Mouse (Mus musculus) heart, embryonic 11.5 days (tissue): ENCODE measurements around the gene Vwa3a. TPM values are rescaled to one million over a fixed set of nuclear protein-coding genes. Genes with fewer than 3 reads are reported as not detected.

ENCODE experiments used
- ATAC-seq: fragments of 200-750 bp; cut with Nextera tagmentation; replicated peaks from 2 replicates; pipeline ENCODE4 v1.8.0; 2017; ENCODE audit warnings: moderate library complexity; ENCODE audit not compliant: insufficient number of reproducible peaks, low FRiP score, low TSS enrichment
- H3K27ac ChIP-seq: fragments of 300-500 bp; sonication (generic); 2 replicates; pipeline ENCODE4 v1.5.1; 2014; ENCODE audit warnings: mild to moderate bottlenecking, low read depth, low read length
- H3K27me3 ChIP-seq: fragments of 300-500 bp; sonication (generic); 2 replicates; pipeline ENCODE4 v1.6.1; 2014; ENCODE audit warnings: mild to moderate bottlenecking, low read length, mixed read lengths; ENCODE audit not compliant: control insufficient read depth, insufficient read depth
- H3K36me3 ChIP-seq: fragments of 300-500 bp; sonication (generic); 2 replicates; pipeline ENCODE4 v1.6.1; 2014; ENCODE audit warnings: mild to moderate bottlenecking, low read length, moderate library complexity, mixed read lengths; ENCODE audit not compliant: control insufficient read depth, insufficient read depth
- H3K4me1 ChIP-seq: fragments of 300-500 bp; sonication (generic); 2 replicates; pipeline ENCODE4 v1.6.1; 2014; ENCODE audit warnings: low read length; ENCODE audit not compliant: control insufficient read depth, insufficient read depth
- H3K4me2 ChIP-seq: fragments of 300-500 bp; sonication (generic); 2 replicates; pipeline ENCODE4 v1.6.1; 2014; ENCODE audit warnings: mild to moderate bottlenecking, moderate library complexity
- H3K4me3 ChIP-seq: fragments of 300-500 bp; sonication (generic); 2 replicates; pipeline ENCODE4 v1.5.1; 2014; ENCODE audit warnings: low read depth, low read length
- H3K9ac ChIP-seq: fragments of 300-500 bp; sonication (generic); 2 replicates; pipeline ENCODE4 v1.6.1; 2014; ENCODE audit warnings: mild to moderate bottlenecking, low read depth, low read length, moderate library complexity
- H3K9me3 ChIP-seq: fragments of 300-500 bp; sonication (generic); replicated peaks from 2 replicates; pipeline ENCODE4 v1.6.1; 2016; ENCODE audit warnings: low read length; ENCODE audit not compliant: control insufficient read depth
- WGBS: fragments of 180-500 bp; shearing (Covaris S2); extraction: QIAGEN DNeasy Blood & Tissue Kit; methylation state at CpG from one replicate; pipeline ENCODE4 v1.1.7; 2014; ENCODE audit not compliant: insufficient replicate concordance; 5-methylcytosine and 5-hydroxymethylcytosine counted together
- polyA plus RNA-seq: library from polyadenylated mRNA; unstranded; fragments of >200 nt; fragmentation: Nextera tagmentation; extraction: Ambion mirVana; gene quantifications from 2 replicates; pipeline ENCODE4 v1.2.1, GENCODE M21; 2014

Gene Vwa3a
- polyA plus RNA-seq, 1 experiment from 2014 or later = 0.84 TPM

DNA sequence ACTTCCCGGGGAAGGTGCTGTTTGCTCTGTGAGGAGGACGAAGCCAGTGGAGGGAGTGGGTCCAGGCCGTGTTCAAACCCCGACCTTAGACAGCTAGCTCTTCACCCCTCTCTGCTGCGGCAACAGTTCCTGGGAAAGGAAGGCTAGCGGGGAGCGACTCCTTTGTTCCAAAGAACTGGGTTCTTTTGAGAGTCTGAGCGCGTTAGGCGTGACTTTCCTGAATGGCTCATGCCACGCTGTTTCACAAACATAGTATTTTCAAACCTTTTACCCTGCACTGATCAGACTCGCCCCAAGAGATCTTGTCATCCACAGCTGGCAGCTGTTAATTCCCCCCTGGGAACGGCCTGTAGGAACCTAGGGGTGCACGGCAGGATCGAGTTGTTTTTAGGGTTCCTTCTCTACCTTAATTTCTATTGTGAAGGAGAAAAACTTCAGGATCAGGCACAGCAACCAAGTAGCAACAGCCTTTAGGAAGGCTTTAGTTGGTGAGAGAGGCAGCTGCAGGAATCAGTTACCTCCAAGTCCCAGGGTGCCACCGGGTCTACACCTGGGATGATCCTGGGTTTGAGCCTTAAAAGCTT lies 104.8 kb downstream of the Vwa3a start:
- peaks cover 7% of the 10 kb centered on the region for H3K27me3 ChIP-seq
- peaks cover 12% of the 10 kb centered on the region for H3K4me1 ChIP-seq
- no peak overlapping the region; the same call in 1 of the 2 replicates for H3K27ac ChIP-seq
- H3K4me2 ChIP-seq = peak overlapping the region; percentile 84
- H3K9ac ChIP-seq = peak overlapping the region; percentile 85
- 2% methylated on average over 16 of the region's 16 CpGs for whole genome bisulfite sequencing
- peak overlapping the region; percentile 74 for H3K4me3 ChIP-seq
- ATAC-seq = no peak
- H3K36me3 ChIP-seq = no peaks in the 10 kb centered on the region
- no peaks in the 10 kb centered on the region for H3K9me3 ChIP-seq

DNA sequence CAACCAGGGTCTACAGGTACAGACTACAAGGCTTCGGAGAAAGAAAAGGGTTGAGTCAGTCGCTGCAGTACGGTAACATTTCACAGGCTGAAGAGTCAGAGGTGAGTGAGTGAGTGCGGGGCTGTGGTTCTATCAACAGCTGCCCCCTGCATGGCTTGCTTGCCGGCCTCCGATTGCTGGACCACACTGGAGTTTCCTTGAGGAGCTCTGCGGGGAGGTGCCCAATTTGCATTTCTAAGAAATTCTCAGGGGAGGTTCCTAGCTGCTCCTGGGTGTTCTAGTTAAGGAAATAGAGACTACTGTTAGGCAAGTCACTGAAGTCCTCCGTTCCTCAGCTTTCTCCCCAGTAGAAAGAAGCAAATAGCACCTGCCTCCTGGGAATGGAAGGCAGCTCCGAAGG lies 105.6 kb downstream of the Vwa3a start:
- Histone ChIP-seq H3K27ac (no peak overlapping the region), H3K9me3 (no peaks in the 10 kb centered on the region), H3K27me3 (peaks cover 7% of the 10 kb centered on the region), H3K36me3 (no peaks in the 10 kb centered on the region), H3K4me2 (peak overlapping the region; percentile 84), H3K9ac (peak overlapping the region; percentile 85; the same call in 1 of the 2 replicates), H3K4me1 (peaks cover 12% of the 10 kb centered on the region), H3K4me3 (peak overlapping the region; percentile 74)
- no peak for ATAC-seq
- WGBS = 15% methylated on average over 9 of the region's 9 CpGs

DNA sequence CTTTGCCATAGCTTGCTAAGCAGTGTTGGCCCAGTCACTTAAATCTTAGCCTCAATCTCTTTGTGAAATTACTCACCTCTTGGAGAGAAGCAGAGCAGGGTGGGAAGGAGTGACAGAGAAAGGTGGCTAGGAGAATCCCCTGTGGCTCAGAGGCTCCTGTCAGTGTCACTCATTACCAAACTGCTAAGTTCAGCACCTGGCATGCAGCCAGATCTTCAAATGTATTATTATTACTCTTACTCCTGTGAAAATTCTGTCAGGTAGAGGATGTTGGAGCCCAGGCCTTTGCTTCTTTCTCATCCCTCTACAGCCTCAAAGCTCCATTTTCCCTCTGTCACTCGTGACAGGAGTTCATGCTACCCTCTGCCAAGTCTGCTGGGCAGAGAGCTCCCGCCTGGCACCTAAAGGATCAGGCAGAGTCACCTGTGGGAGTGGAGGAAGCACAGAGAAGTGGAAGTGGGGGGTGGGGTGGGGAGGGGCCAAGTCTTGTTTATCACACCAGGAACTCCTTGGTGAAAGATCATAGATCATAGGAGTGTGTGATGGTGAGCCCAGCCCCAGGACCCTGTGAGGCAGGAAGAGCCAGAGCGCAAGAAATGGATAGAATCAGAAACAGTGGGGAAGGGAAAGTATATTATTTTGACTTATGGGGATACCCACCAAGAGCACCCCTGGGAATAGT lies 109.9 kb downstream of the Vwa3a start:
- Histone ChIP-seq H3K9me3 (no peaks in the 10 kb centered on the region), H3K4me3 (no peak overlapping the region), H3K4me1 (peaks cover 19% of the 10 kb centered on the region), H3K27ac (no peak overlapping the region), H3K4me2 (no peak overlapping the region), H3K27me3 (peaks cover 7% of the 10 kb centered on the region), H3K36me3 (no peaks in the 10 kb centered on the region), H3K9ac (no peak overlapping the region)
- no peak for ATAC-seq
- WGBS = 77% methylated on average over 3 of the region's 3 CpGs

DNA sequence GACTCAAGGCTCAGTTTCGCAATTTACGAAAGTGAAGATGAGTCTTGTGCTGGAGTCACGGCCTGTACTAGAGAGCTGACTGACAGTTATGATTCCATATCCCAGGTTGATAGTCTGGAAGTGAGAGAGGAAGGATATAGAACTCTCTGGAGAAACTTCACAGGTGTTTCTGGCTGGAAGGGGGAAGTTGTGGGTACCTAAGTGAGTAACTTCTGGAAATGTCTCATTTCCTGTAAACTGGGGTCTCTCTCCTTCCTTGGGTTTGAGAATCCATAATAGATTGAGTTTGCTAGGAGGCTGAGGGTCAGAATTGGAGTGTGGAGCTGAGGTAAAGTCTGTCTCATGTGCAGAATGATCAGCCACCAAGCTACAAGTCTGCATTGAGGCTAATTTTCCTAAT lies 111.0 kb downstream of the Vwa3a start:
- WGBS = 92% methylated on average over 3 of the region's 3 CpGs
- no peak for ATAC-seq
- H3K27me3 ChIP-seq = peaks cover 2% of the 10 kb centered on the region; the same call in 1 of the 2 replicates
- no peak overlapping the region for H3K4me2 ChIP-seq
- H3K27ac ChIP-seq = no peak overlapping the region
- no peak overlapping the region for H3K9ac ChIP-seq
- peaks cover 9% of the 10 kb centered on the region for H3K4me1 ChIP-seq
- no peak overlapping the region for H3K4me3 ChIP-seq
- no peaks in the 10 kb centered on the region for H3K9me3 ChIP-seq
- H3K36me3 ChIP-seq = no peaks in the 10 kb centered on the region

Other genes starting within 250 kb of the Vwa3a start
- 429 and 456 TPM in 2 replicates for gene Uqcrc2, start 104.1 kb upstream of the Vwa3a start, polyA plus RNA-seq
- gene Pdzd9, start 69.0 kb upstream of the Vwa3a start, polyA plus RNA-seq = 0.28 and 0.43 TPM in 2 replicates
- 12.5 and 17.8 TPM in 2 replicates for gene Mosmo, start 61.7 kb upstream of the Vwa3a start, polyA plus RNA-seq
- not detected in 2 replicates for gene Gm5737, start 73.0 kb downstream of the Vwa3a start, polyA plus RNA-seq
- gene Eef2k, start 103.5 kb downstream of the Vwa3a start, polyA plus RNA-seq = 5.0 and 7.9 TPM in 2 replicates
- gene Polr3e, start 178.4 kb downstream of the Vwa3a start, polyA plus RNA-seq = 15.0 and 15.6 TPM in 2 replicates
- 14.8 and 15.6 TPM in 2 replicates for gene Cdr2, start 243.0 kb downstream of the Vwa3a start, polyA plus RNA-seq
- 0.19 and 0.59 TPM in 2 replicates for gene Mfsd13b, start 243.2 kb downstream of the Vwa3a start, polyA plus RNA-seq